34 mouse cellular contexts compared by ENCODE assay signal in the genomic region with DNA sequence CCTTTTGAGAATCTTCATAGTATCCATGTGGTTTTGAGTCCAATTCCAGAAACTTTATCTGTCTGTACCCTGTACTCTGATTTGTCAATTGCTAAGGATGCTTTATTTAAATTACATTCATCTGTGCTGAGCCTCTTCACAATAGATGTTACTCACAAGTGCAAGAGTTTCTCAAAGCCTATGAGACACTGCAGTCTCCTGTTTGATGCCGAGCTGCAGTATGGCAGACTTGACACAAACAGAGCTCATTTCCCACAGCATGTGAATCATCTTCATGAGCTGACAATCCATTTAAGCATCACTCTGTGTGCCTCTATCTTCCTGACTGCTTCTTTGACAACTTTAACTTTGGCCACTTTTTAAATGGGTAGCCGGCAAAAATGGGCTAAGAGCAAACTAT.
"Had no signal": no experiment of that assay in that cellular context is flagged by ENCODE, and none has a peak within 500 bp of the region (broad histone marks: within the 10 kb centered on the region; RNA-seq: fewer than 3 reads in every experiment).

No protein-coding gene starts in this region.

- H3K4me3 ChIP-seq: heart, embryonic 10.5 days; heart, embryonic 12.5 days; heart, embryonic 13.5 days; heart, embryonic 15.5 days; hindbrain, embryonic 10.5 days; hindbrain, embryonic 12.5 days; hindbrain, embryonic 13.5 days; hindbrain, embryonic 15.5 days; intestine, embryonic 15.5 days; kidney, embryonic 15.5 days; layer of hippocampus, adult 2 months had no signal

- DNase-seq: heart, postnatal 10 days; heart, postnatal 14 days; heart, postnatal 36 days; heart, postnatal 4 days; kidney, adult 11 months; kidney, adult 18-20 months; kidney, adult 2 months; kidney, adult 8-10 months; kidney, adult 9 months; kidney, postnatal 10 days; kidney, postnatal 14 days; kidney, postnatal 25 days; kidney, postnatal 36 days; kidney, postnatal 4 days; layer of hippocampus, adult 9-11 months; layer of hippocampus, postnatal 36 days had no signal

- H3K27ac ChIP-seq: heart, embryonic 10.5 days; heart, embryonic 13.5 days; heart, embryonic 15.5 days; hindbrain, embryonic 10.5 days; hindbrain, embryonic 12.5 days; hindbrain, embryonic 13.5 days; hindbrain, embryonic 14.5 days; hindbrain, embryonic 15.5 days; hindbrain, postnatal 0 days; intestine, embryonic 15.5 days; kidney, embryonic 15.5 days; kidney, postnatal 0 days; layer of hippocampus, adult 2 months had no signal

- ATAC-seq: hindbrain, embryonic 16.5 days; hindbrain, postnatal 0 days; inflammation-experienced regulatory T-cells, adult 6 months; intestine, embryonic 15.5 days; intestine, embryonic 16.5 days; intestine, postnatal 0 days had no signal
